Mouse (Mus musculus) neural tube, embryonic 10.5 days (tissue): Measurements from ENCODE around the gene Mycs.

Experiments used
- DNase-seq: peaks from one replicate; pipeline ENCODE4 v3.0.0-alpha.2; 2017; ENCODE audit warnings: low spot score; ENCODE audit errors: extremely low spot score

Mycs gene

GRCm38 (mm10) chrX:5469165-5469564 is at the start of gene Mycs:
TSS of gene Mycs (minus strand) at chrX:5469265.
- no peak for DNase-seq

- DNase-seq: peak; percentile 14
Measured at GRCm38 (mm10) chrX:5468022-5468421, 1.0 kb downstream of the Mycs start.
